Mouse (Mus musculus) adrenal gland, postnatal 36 days (tissue): ENCODE results near the gene Fut7. TPM values are rescaled to one million over a fixed set of nuclear protein-coding genes. Genes with fewer than 3 reads are reported as not detected.

Source experiments
- DNase-seq, 2 experiments: peaks; one replicate each; pipeline ENCODE4 v3.0.0; 2021; ENCODE audit warnings: mixed read lengths in 1 of 2
- total RNA-seq, 2 experiments: library from RNA; stranded (reverse); gene quantifications; 2 replicates each; pipeline ENCODE4 v1.2.3; 2021

Fut7 gene
- total RNA-seq, 2 experiments from 2014 or later, result not detected

DNA sequence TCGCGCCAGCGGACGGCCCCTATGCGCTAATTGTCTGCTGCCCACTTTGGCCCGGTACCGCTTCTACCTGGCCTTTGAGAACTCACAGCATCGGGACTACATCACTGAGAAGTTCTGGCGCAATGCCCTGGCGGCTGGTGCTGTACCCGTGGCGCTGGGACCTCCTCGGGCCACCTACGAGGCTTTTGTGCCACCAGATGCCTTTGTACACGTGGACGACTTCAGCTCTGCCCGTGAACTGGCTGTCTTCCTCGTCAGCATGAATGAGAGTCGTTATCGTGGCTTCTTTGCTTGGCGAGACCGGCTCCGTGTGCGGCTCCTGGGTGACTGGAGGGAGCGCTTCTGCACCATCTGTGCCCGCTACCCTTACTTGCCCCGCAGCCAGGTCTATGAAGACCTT is 2.4 kb downstream of the Fut7 start:
- no peak for DNase-seq

DNA sequence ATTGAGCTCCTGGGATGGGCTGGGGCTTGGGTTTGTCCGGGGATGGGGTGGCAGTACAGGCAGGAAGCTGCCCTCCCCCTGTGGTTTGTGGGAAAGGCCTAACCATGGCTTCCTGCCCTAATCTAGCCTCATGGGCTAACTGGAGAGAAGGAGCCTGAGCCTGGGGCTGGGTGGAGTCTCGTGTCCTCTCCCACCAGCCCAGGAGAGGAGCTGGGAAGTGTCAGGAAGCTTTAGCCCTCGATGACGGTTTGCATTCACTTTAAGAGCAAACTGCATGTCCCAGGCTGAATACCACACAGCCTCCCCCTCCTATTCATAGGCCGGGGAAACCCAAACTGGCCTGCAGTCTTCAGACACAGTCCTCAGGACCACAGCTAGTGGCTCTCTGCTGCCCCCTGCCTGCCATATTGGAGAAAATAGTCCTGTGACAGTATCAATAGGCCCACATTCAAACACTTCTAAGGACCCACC is 3.7 kb downstream of the Fut7 start:
- DNase-seq, result peak; percentile 68 to 81

DNA sequence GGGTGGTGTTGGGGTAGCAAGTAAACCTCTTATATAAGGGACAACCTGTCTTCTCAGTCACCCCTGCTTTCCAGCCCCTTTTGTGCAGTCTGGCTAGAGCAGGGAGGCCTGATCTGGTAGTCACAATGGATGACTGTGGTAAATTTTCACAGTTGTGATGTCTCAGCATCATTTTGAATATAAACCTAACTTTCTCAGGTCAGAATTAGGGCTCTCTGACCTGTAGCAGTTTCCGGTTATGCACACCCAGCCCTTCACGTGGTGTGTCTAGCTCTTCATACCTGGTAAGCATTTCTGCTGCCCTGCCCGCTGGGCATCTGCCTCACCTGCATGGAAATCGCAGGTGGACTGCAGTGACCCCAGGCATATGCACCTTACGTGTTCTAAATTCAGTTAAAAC is 4.2 kb downstream of the Fut7 start:
- DNase-seq, result no peak

GRCm38 (mm10) chr2:25428442-25429236 is 5.6 kb downstream of the Fut7 start, which contains the start of gene Abca2:
TSS of gene Abca2 (plus strand) at chr2:25428703.
- DNase-seq, result peak; percentile 96 to 98

- DNase-seq, result no peak
Measured at GRCm38 (mm10) chr2:25429435-25430180, 6.5 kb downstream of the Fut7 start.

DNA sequence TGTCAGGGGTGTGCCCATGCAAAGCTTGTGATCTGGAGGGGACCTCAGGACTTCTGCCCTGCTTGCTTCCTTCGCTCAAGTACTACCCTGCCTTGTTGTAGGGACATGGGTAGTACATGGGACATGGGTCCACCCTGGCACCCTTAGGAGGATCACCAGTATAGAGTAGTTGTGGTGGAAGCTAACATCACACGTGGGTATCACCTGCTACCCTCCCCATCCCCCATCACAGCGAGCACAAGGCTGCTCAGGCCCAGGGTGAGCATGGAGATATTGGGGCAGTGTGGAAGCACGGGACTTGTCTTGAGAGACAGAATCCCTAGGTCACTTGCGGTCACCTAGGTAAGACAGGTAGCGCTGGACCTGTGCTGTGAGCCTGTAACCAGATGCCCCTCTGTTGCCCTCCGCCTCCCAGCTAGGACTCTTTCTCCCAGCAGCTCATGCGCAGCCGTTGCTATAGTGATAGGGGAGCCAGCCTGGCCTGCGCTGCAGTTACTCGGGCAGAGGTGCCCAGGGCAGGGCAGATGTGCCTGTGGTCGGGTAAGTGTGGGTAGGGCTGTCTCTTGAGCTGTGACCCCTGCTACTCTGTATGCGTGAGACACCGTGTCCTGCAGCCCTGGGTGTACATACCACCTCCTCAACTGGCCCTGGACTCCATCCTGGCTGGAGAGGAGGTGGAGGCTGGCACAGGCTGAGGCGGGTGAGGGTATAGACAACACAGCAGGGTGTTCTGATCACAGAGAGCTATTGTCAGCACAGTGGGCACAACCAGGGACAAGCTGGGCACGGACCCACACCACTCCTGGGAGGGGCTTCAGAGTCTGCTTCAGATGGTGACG is 7.5 kb downstream of the Fut7 start:
- DNase-seq, result no peak

DNA sequence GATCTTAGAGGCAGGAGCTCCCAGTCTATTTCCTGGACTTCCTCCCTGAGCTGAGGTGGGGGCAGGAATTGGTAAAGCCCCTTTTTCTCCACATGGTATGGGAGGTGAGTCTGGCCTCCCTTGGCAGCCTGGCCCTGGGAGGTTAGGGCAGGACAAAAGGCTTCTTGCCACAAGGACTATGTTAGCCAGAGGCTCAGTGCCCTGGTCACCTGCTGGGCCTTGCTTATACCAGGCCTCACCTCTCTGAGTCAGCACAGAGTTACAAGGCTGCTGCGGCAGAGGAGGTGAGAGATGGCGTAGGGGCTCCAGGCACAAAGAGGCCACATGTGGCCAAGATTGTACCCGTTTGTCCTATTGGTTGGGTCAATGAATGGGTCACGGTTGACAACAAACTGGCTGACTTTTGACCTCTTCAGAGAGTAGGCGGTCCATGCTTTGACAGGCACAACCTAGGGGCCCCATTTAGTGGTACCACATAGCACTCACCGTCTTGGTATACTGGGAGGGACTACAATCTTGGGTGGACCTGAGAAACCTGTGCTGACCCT is 8.3 kb downstream of the Fut7 start:
- no peak for DNase-seq

- no peak for DNase-seq
Measured at GRCm38 (mm10) chr2:25432326-25433098, 9.4 kb downstream of the Fut7 start.

DNA sequence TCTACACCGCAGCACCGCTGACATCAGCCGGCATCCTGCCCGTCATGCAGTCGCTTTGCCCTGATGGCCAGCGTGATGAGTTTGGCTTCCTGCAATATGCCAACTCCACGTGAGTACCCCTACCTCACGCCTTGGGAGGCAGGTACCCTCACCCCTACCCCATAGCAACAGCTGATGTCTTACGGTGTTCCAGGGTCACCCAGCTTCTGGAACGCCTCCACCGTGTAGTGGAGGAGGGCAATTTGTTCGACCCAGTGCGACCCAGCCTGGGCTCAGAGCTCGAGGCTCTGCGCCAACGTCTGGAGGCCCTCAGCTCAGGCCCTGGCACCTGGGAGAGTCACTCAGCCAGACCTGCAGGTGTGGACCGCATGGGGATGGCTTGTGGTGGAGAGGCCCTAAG is 10.0 kb downstream of the Fut7 start:
- no peak for DNase-seq

- DNase-seq, result no peak
Measured at GRCm38 (mm10) chr2:25434292-25434691, 11.2 kb downstream of the Fut7 start.

DNA sequence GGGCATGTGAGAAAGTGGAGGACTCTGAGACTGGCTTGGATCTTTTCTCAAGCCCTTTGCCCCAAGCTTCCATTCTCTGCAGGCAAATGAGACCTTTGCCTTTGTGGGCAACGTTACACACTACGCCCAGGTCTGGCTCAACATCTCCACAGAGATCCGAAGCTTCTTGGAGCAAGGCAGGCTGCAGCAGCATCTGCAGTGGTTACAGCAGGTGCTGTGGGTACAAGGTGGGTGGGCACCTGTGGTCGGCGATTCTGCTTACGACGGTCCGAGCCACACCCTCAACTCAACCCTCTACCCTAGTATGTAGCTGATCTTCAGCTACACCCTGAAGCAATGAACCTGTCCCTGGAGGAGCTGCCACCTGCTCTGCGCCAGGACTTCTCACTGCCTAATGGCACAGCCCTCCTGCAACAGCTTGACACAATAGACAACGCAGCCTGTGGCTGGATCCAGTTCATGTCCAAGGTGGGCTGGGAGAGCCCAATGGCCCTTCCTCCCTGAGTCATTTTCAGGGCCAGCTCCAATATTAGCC is 13.3 kb downstream of the Fut7 start:
- DNase-seq, result no peak

DNA sequence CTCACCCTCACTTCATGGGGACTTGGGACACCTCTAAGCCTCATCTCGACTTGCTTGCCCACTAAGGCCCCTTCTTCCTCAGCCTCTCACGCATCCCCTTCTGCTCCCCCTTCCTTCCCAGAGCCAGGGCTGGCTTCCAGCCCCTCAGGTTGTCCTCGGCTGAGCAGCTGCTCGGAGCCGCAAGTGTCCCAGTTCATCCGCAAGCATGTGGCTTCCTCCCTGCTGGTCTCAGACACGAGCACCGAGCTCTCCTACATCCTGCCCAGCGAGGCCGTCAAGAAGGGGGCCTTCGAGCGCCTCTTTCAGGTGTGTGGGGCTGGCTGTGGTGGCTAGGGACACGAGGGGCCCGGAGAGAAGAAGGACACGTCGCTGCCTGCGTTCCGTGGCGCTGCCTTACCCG is 18.0 kb downstream of the Fut7 start:
- no peak for DNase-seq

GRCm38 (mm10) chr2:25442682-25443081 is 19.6 kb downstream of the Fut7 start:
- no peak for DNase-seq

DNA sequence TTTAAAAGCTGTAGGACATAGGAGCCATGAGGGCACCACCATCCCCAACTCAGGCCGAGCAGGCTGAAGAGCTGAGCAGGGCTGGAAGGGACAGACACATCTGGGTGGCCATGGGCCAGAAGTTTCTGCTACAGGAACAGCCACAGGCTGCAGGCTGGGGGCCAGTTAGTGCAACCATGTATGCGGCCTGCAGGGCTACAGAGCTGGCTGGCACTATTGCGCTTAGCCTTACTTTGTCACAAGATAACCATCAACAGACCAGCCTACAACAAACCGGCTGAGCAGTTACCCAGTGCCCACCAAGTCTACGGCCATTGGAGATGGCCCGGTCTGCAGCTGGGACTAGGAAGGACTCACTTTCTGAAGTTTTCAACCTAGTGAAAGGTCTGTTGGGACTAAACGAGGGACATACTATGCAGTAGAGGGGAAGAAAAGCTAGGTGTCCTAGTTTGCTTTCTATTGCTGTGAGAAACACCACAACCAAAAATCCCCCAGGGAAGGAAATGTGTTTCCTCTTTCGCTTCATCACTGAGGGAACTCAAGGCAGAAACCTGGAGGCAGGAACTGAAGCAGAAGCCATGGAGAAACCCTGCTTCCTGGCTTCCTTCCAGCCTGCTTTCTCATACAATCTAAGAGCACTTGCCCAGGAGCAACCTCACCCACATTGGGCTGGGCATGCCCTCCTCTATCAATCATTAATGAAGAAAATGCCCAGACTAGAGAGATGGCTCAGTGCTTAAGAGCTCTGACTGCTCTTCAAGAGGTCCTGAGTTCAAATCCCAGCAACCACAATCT is 28.0 kb downstream of the Fut7 start:
- DNase-seq, result no peak

- no peak for DNase-seq
Measured at GRCm38 (mm10) chr2:25452951-25453350, 29.9 kb downstream of the Fut7 start.

GRCm38 (mm10) chr2:25456205-25456953 is 33.3 kb downstream of the Fut7 start, which contains the start of gene Clic3:
TSS of gene Clic3 (plus strand) at chr2:25456838.
- DNase-seq, result no peak

GRCm38 (mm10) chr2:25457022-25457896 is 34.2 kb downstream of the Fut7 start:
- no peak for DNase-seq

GRCm38 (mm10) chr2:25458911-25459310 is 35.8 kb downstream of the Fut7 start:
- peak in 1 of 2 experiments; percentile 38 for DNase-seq
